Mouse (Mus musculus): ENCODE data around the gene C2cd2l. TPM values are rescaled to one million over a fixed set of nuclear protein-coding genes. Genes with fewer than 3 reads are reported as not detected.

The C2cd2l gene
- total and polyA plus RNA-seq, 3 experiments: 14.4 to 29.9 (median 15.7) TPM

- intact Hi-C loops (cut with DNase I): no loop called here
- TF ChIP-seq EP300 (IDR thresholded peaks at IDR 0.05; ENCODE audit: insufficient read depth, low read depth, low read length) (no peak), POLR2A (IDR thresholded peaks at IDR 0.05; ENCODE audit: insufficient read depth, low read depth, low read length) (no peak), CTCF (IDR thresholded peaks at IDR 0.05) (no peak)
Observed at GRCm38 (mm10) chr9:44314910-44315309, 5.2 kb downstream of the C2cd2l start.

GRCm38 (mm10) chr9:44314257-44314547 is 5.9 kb downstream of the C2cd2l start:
- WGBS: 87% methylated on average over 4 of the region's 4 CpGs
- Histone ChIP-seq H3K27me3 (ENCODE audit: control insufficient read depth, insufficient read depth, low read length) (no peaks in the 10 kb centered on the region), H3K4me3 (no peak overlapping the region), H3K4me1 (ENCODE audit: control insufficient read depth, insufficient read depth, low read length) (peaks cover 6% of the 10 kb centered on the region), H3K9ac (ENCODE audit: low read depth, low read length) (no peak overlapping the region), H3K27ac (no peak overlapping the region), H3K36me3 (ENCODE audit: control insufficient read depth, insufficient read depth, low read length) (no peaks in the 10 kb centered on the region), H3K79me2 (replicated peaks; ENCODE audit: control insufficient read depth, insufficient read depth, low read length) (no peaks in the 10 kb centered on the region)
- TF ChIP-seq EP300 (IDR thresholded peaks at IDR 0.05; ENCODE audit: insufficient read depth, low read depth, low read length) (no peak), CTCF (IDR thresholded peaks at IDR 0.05) (no peak), POLR2A (IDR thresholded peaks at IDR 0.05; ENCODE audit: insufficient read depth, low read depth, low read length) (no peak)
- intact Hi-C loops (cut with DNase I): no loop called here
- DNase-seq: no peak

More at GRCm38 (mm10) chr9:44314910-44315309, 5.2 kb downstream of the C2cd2l start:
- 91% methylated on average over 18 of the region's 18 CpGs for WGBS
- no peak for DNase-seq
- no peaks in the 10 kb centered on the region for H3K27me3 ChIP-seq (ENCODE audit: control insufficient read depth, insufficient read depth, low read length)
- no peaks in the 10 kb centered on the region for H3K36me3 ChIP-seq (ENCODE audit: control insufficient read depth, insufficient read depth, low read length)
- peaks cover 2% of the 10 kb centered on the region for H3K79me2 ChIP-seq (replicated peaks; ENCODE audit: control insufficient read depth, insufficient read depth, low read length)
- no peak overlapping the region for H3K9ac ChIP-seq (ENCODE audit: low read depth, low read length)
- no peak overlapping the region for H3K4me3 ChIP-seq
- peaks cover 6% of the 10 kb centered on the region for H3K4me1 ChIP-seq (ENCODE audit: control insufficient read depth, insufficient read depth, low read length)
- no peak overlapping the region for H3K27ac ChIP-seq

GRCm38 (mm10) chr9:44313476-44314256 is 6.4 kb downstream of the C2cd2l start:
- intact Hi-C loops (cut with DNase I): no loop called here
- H3K27ac ChIP-seq: no peak overlapping the region
- H3K4me1 ChIP-seq (ENCODE audit: control insufficient read depth, insufficient read depth, low read length): peaks cover 4% of the 10 kb centered on the region
- no peak for TF ChIP-seq EP300 (IDR thresholded peaks at IDR 0.05; ENCODE audit: insufficient read depth, low read depth, low read length)
- TF ChIP-seq POLR2A (IDR thresholded peaks at IDR 0.05; ENCODE audit: insufficient read depth, low read depth, low read length): no peak
- TF ChIP-seq CTCF (IDR thresholded peaks at IDR 0.05): no peak
- DNase-seq: no peak
- no peaks in the 10 kb centered on the region for H3K27me3 ChIP-seq (ENCODE audit: control insufficient read depth, insufficient read depth, low read length)
- H3K79me2 ChIP-seq (replicated peaks; ENCODE audit: control insufficient read depth, insufficient read depth, low read length): no peaks in the 10 kb centered on the region
- no peak overlapping the region for H3K4me3 ChIP-seq
- H3K9ac ChIP-seq (ENCODE audit: low read depth, low read length): no peak overlapping the region
- H3K36me3 ChIP-seq (ENCODE audit: control insufficient read depth, insufficient read depth, low read length): no peaks in the 10 kb centered on the region
- WGBS: 79% methylated on average over 19 of the region's 19 CpGs

- H3K4me1 ChIP-seq (ENCODE audit: control insufficient read depth, insufficient read depth, low read length): peaks cover 2% of the 10 kb centered on the region; the same call in 1 of the 2 replicates
- H3K27ac ChIP-seq: peak overlapping the region; percentile 93
- intact Hi-C loops (cut with DNase I): no loop called here
- H3K9ac ChIP-seq (ENCODE audit: low read depth, low read length): peak overlapping the region; percentile 60
- no peaks in the 10 kb centered on the region for H3K79me2 ChIP-seq (replicated peaks; ENCODE audit: control insufficient read depth, insufficient read depth, low read length)
- 35% methylated on average over 27 of the region's 27 CpGs for WGBS
- H3K36me3 ChIP-seq (ENCODE audit: control insufficient read depth, insufficient read depth, low read length): no peaks in the 10 kb centered on the region
- TF ChIP-seq EP300 (IDR thresholded peaks at IDR 0.05; ENCODE audit: insufficient read depth, low read depth, low read length) (peak; percentile 78; the same call in 1 of the 2 replicates), POLR2A (IDR thresholded peaks at IDR 0.05; ENCODE audit: insufficient read depth, low read depth, low read length) (peak; percentile 91), CTCF (IDR thresholded peaks at IDR 0.05) (peak; percentile 33)
- peak; percentile 67 to 75 for DNase-seq
- H3K4me3 ChIP-seq: peak overlapping the region; percentile 31
- H3K27me3 ChIP-seq (ENCODE audit: control insufficient read depth, insufficient read depth, low read length): no peaks in the 10 kb centered on the region
Observed at GRCm38 (mm10) chr9:44311136-44312134, 8.7 kb downstream of the C2cd2l start.

- Histone ChIP-seq H3K4me3 (peak overlapping the region; percentile 31), H3K27ac (peak overlapping the region; percentile 93), H3K9ac (ENCODE audit: low read depth, low read length) (peak overlapping the region; percentile 60; the same call in 1 of the 2 replicates), H3K4me1 (ENCODE audit: control insufficient read depth, insufficient read depth, low read length) (peaks cover 2% of the 10 kb centered on the region; the same call in 1 of the 2 replicates), H3K36me3 (ENCODE audit: control insufficient read depth, insufficient read depth, low read length) (no peaks in the 10 kb centered on the region), H3K79me2 (replicated peaks; ENCODE audit: control insufficient read depth, insufficient read depth, low read length) (no peaks in the 10 kb centered on the region), H3K27me3 (ENCODE audit: control insufficient read depth, insufficient read depth, low read length) (no peaks in the 10 kb centered on the region)
- intact Hi-C loops (cut with DNase I): no loop called here
- no peak for DNase-seq
- 39% methylated on average over 10 of the region's 10 CpGs for WGBS
- TF ChIP-seq EP300 (IDR thresholded peaks at IDR 0.05; ENCODE audit: insufficient read depth, low read depth, low read length) (no peak), CTCF (IDR thresholded peaks at IDR 0.05) (no peak; the same call in 1 of the 2 replicates), POLR2A (IDR thresholded peaks at IDR 0.05; ENCODE audit: insufficient read depth, low read depth, low read length) (no peak)
Observed at GRCm38 (mm10) chr9:44310750-44311135, 9.3 kb downstream of the C2cd2l start.
